Mouse (Mus musculus) liver, adult 2 months (tissue): ENCODE measurements around the gene Rcn3. TPM values are rescaled to one million over a fixed set of nuclear protein-coding genes. Genes with fewer than 3 reads are reported as not detected.

Source experiments
- DNase-seq: peaks from one replicate; pipeline ENCODE4 v3.0.0-alpha.2; 2011; ENCODE audit warnings: low read depth, low spot score; ENCODE audit errors: extremely low read depth
- H3K27ac ChIP-seq: fragments of 200-500 bp; replicated peaks from 2 replicates; pipeline ENCODE4 v1.5.1; 2012; ENCODE audit warnings: low read depth, mild to moderate bottlenecking, control low read depth, inconsistent platforms, low read length; ENCODE audit not compliant: insufficient read depth
- H3K27me3 ChIP-seq: fragments of 200-500 bp; 2 replicates; pipeline ENCODE4 v1.6.1; 2012; ENCODE audit warnings: mild to moderate bottlenecking, moderate library complexity, low read length, inconsistent platforms; ENCODE audit not compliant: control insufficient read depth, insufficient read depth
- H3K36me3 ChIP-seq: fragments of 200-500 bp; 2 replicates; pipeline ENCODE4 v1.6.1; 2012; ENCODE audit warnings: low read length, inconsistent platforms; ENCODE audit not compliant: control insufficient read depth, insufficient read depth
- H3K4me1 ChIP-seq: fragments of 200-500 bp; 2 replicates; pipeline ENCODE4 v1.6.1; 2011; ENCODE audit warnings: low read length; ENCODE audit not compliant: control insufficient read depth, insufficient read depth
- H3K4me3 ChIP-seq: fragments of 200-500 bp; 2 replicates; pipeline ENCODE4 v1.5.1; 2011; ENCODE audit warnings: low read depth, mild to moderate bottlenecking, control low read depth, low read length, moderate library complexity; ENCODE audit not compliant: insufficient read depth
- H3K79me2 ChIP-seq: fragments of 200-500 bp; 2 replicates; pipeline ENCODE4 v1.6.1; 2012; ENCODE audit warnings: inconsistent platforms, mild to moderate bottlenecking, low read length, moderate library complexity; ENCODE audit not compliant: control insufficient read depth, insufficient read depth
- H3K9ac ChIP-seq: fragments of 200-500 bp; 2 replicates; pipeline ENCODE4 v1.6.1; 2012; ENCODE audit warnings: low read depth, mild to moderate bottlenecking, control low read depth, inconsistent platforms, low read length
- CTCF ChIP-seq: fragments of 200-500 bp; IDR thresholded peaks from 2 replicates; pipeline ENCODE4 v1.5.1; 2011; ENCODE audit warnings: low read depth, low read length, control low read depth
- POLR2A ChIP-seq: fragments of 200-500 bp; IDR thresholded peaks from 2 replicates; pipeline ENCODE4 v1.6.1; 2011; ENCODE audit warnings: low read length, control low read depth; ENCODE audit not compliant: insufficient read depth; ENCODE audit errors: extremely low read depth
- WGBS: fragments of 180-500 bp; shearing (Covaris S2); methylation state at CpG from one replicate; pipeline ENCODE4 v1.1.7; 2018; 5-methylcytosine and 5-hydroxymethylcytosine counted together
- polyA plus RNA-seq: library from polyadenylated mRNA; depleted of rRNA; stranded (reverse); fragments of >200 nt; gene quantifications from 2 replicates; pipeline ENCODE4 v1.2.3, GENCODE M21; 2012
- total RNA-seq: library from RNA; depleted of rRNA; stranded (reverse); fragments of >200 nt; gene quantifications from 2 replicates; pipeline ENCODE4 v1.2.3, GENCODE M21; 2014

The Rcn3 gene
- total and polyA plus RNA-seq, 2 experiments = 6.7 to 14.9 TPM

GRCm38 (mm10) chr7:45077829-45078228, 14.2 kb downstream of the Rcn3 start:
- no peak for TF ChIP-seq CTCF
- TF ChIP-seq POLR2A = no peak

GRCm38 (mm10) chr7:45077322-45077721, 14.7 kb downstream of the Rcn3 start:
- WGBS = 91% methylated on average over 14 of the region's 14 CpGs
- Histone ChIP-seq H3K9ac (no peak overlapping the region), H3K36me3 (no peaks in the 10 kb centered on the region), H3K27ac (no peak overlapping the region), H3K4me3 (no peak overlapping the region), H3K4me1 (peaks cover 14% of the 10 kb centered on the region), H3K27me3 (no peaks in the 10 kb centered on the region), H3K79me2 (peaks cover 10% of the 10 kb centered on the region; the same call in 1 of the 2 replicates)
- TF ChIP-seq POLR2A = no peak
- no peak for TF ChIP-seq CTCF
- DNase-seq = no peak

More at GRCm38 (mm10) chr7:45077829-45078228, 14.2 kb downstream of the Rcn3 start:
- no peak overlapping the region for H3K4me3 ChIP-seq
- 90% methylated on average over 2 of the region's 2 CpGs for WGBS
- H3K79me2 ChIP-seq = peaks cover 10% of the 10 kb centered on the region; the same call in 1 of the 2 replicates
- H3K4me1 ChIP-seq = peaks cover 12% of the 10 kb centered on the region
- H3K36me3 ChIP-seq = no peaks in the 10 kb centered on the region
- H3K9ac ChIP-seq = no peak overlapping the region
- no peak for DNase-seq
- no peak overlapping the region for H3K27ac ChIP-seq
- H3K27me3 ChIP-seq = no peaks in the 10 kb centered on the region

DNA sequence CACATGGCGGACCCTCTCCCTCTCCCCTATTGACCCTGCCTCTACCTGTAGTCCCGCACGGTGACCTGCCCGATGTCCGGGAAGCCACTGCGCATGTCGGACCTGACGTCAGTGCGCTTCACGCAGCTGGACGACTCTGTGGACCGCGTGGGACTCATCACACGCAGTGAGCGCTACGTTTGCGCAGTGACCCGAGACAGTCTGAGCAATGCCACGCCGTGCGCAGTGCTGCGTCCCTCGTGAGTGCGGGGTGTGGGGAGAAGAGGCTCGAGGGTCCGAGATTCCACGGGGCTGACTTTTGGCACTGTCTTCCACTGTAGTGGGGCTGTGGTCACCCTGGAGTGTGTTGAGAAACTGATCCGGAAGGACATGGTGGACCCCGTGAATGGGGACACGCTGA, 15.5 kb downstream of the Rcn3 start:
- peaks cover 10% of the 10 kb centered on the region; the same call in 1 of the 2 replicates for H3K79me2 ChIP-seq
- no peak for TF ChIP-seq POLR2A
- TF ChIP-seq CTCF = no peak

DNA sequence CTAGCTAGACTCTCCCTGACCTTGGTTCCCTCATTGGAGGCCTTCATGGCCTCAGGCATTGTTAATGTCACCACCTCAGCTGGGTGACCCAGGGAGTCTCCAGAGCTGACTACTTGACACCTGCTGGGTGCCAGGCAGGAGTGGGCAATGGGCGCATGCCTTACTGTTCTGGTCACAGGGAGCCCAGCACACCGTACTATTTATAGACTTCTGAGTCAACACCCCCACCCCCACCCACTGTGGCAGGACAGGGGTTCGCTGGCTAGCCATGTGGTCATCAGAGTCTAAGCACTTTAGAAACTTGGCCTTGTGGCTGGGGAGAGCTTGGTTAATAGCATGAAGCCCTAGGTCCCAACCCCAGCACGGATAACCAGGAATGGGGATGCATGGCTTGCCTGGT, 16.6 kb downstream of the Rcn3 start:
- H3K79me2 ChIP-seq = peaks cover 13% of the 10 kb centered on the region; the same call in 1 of the 2 replicates
- no peak overlapping the region for H3K27ac ChIP-seq
- WGBS = 32% methylated on average over 4 of the region's 4 CpGs
- H3K27me3 ChIP-seq = no peaks in the 10 kb centered on the region
- H3K4me1 ChIP-seq = peaks cover 16% of the 10 kb centered on the region
- TF ChIP-seq CTCF = no peak
- no peak overlapping the region for H3K4me3 ChIP-seq
- DNase-seq = no peak
- H3K9ac ChIP-seq = no peak overlapping the region
- H3K36me3 ChIP-seq = no peaks in the 10 kb centered on the region

More for the DNA sequence above, 15.5 kb downstream of the Rcn3 start:
- H3K9ac ChIP-seq = no peak overlapping the region
- H3K27me3 ChIP-seq = no peaks in the 10 kb centered on the region
- no peaks in the 10 kb centered on the region for H3K36me3 ChIP-seq
- 94% methylated on average over 30 of the region's 30 CpGs for WGBS
- H3K27ac ChIP-seq = no peak overlapping the region
- no peak overlapping the region; the same call in 1 of the 2 replicates for H3K4me3 ChIP-seq
- H3K4me1 ChIP-seq = peaks cover 16% of the 10 kb centered on the region
- DNase-seq = no peak

DNA sequence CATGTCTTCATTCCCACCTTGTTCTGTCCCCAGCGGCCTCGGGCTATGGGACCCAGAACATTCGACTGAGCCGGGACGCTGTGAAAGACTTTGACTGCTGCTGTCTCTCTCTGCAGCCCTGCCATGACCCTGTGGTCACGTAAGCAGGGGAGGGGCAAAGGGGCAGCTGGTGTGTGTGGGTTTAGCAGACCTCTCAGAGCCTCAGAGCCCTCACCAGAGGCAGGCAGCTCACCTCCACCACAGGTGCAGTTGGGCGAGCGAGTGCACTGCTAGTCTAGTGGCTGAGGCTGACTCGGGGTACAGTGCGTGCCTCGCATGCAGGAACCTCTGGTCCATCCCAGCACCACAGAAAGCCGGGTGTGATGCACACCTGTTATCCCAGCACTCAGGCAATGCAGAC, 18.1 kb downstream of the Rcn3 start:
- TF ChIP-seq POLR2A = no peak
- TF ChIP-seq CTCF = no peak
- Histone ChIP-seq H3K79me2 (peaks cover 23% of the 10 kb centered on the region; the same call in 1 of the 2 replicates), H3K4me1 (peaks cover 16% of the 10 kb centered on the region), H3K27ac (no peak overlapping the region), H3K36me3 (no peaks in the 10 kb centered on the region), H3K27me3 (no peaks in the 10 kb centered on the region), H3K4me3 (no peak overlapping the region), H3K9ac (no peak overlapping the region)
- 89% methylated on average over 12 of the region's 12 CpGs for WGBS
- no peak for DNase-seq

DNA sequence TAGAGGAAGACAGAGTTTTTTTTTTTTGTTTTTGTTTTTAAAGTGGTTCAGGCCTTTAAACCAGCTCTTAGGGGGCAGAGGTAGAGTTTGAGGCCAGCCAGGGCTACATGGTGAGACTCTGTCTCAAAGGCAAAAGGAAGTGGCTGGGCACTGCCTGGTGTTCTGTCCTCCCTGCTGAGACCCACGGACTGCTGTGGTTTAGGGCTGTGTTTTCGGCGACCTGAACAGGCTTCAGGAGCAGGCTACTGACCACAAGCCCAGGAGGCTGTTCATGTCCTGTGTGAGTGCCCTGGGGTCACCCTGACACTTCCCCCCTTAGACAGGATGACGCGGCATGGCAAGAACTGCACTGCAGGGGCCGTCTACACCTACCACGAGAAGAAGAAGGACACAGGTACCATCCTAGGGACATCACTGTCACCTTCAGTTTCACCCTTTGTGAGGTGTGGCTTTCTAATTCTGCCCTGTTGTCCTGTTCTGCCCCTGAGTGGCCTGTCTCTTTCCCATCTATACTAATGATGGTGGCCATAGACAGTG, 18.8 kb downstream of the Rcn3 start:
- Histone ChIP-seq H3K27me3 (no peaks in the 10 kb centered on the region), H3K4me1 (peaks cover 16% of the 10 kb centered on the region), H3K9ac (no peak overlapping the region), H3K27ac (peak overlapping the region; percentile 47; the same call in 1 of the 2 replicates), H3K36me3 (no peaks in the 10 kb centered on the region), H3K4me3 (no peak overlapping the region), H3K79me2 (peaks cover 28% of the 10 kb centered on the region; the same call in 1 of the 2 replicates)
- no peak for DNase-seq
- 69% methylated on average over 7 of the region's 7 CpGs for WGBS
- TF ChIP-seq CTCF (no peak), POLR2A (no peak)
